Mouse (Mus musculus) ES-E14 (cell line): ENCODE results near the gene Smarcd3.

Experiments used
- CHD2 ChIP-seq: IDR thresholded peaks from 2 replicates; pipeline ENCODE4 v1.6.1; 2014; ENCODE audit warnings: mild to moderate bottlenecking, low read depth, low read length, inconsistent platforms
- HCFC1 ChIP-seq: IDR thresholded peaks from 2 replicates; pipeline ENCODE4 v1.6.1; 2012; ENCODE audit warnings: low read length, inconsistent platforms, borderline replicate concordance; ENCODE audit not compliant: insufficient read depth
- MAFK ChIP-seq: IDR thresholded peaks from 2 replicates; pipeline ENCODE4 v1.6.1; 2014; ENCODE audit warnings: mild to moderate bottlenecking, low read depth, low read length, inconsistent platforms; ENCODE audit not compliant: insufficient read depth
- ZC3H11A ChIP-seq: IDR thresholded peaks from 2 replicates; pipeline ENCODE4 v1.6.1; 2012; ENCODE audit warnings: low read depth, mild to moderate bottlenecking, inconsistent platforms, low read length, borderline replicate concordance

DNA sequence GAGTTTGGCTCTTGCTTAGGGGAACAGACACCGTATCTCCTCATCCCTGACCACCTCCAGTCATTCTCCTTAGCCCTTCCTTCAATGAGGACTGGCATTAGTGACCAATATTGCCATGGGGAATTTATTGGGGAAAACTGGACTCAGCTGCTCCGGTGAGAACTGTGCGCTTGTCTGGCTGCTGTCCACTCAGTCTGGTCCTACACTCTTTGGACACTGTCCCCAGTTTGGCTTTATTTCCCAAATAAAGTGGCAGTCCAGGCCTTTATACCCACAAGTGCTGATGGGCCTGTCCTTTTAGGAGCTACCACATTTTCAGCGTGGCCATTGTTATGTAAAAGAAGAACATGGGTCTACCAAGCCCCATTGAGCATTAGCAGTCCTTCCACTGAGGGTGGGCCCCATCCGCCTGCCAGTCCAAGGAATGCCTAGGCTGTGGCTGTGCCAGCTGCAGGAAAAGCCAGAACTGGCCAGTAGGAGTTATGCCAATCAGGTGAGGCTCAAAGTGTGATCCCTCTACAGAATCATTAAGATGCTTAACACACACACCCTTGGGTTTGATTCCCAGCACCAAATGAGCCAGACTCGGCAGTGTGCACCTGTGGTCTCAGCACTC lies 11.4 kb upstream of the Smarcd3 start:
- TF ChIP-seq MAFK (no peak), ZC3H11A (no peak), CHD2 (no peak), HCFC1 (no peak)
